7 mouse cellular contexts compared by ENCODE assay signal in genomic region chr8:87655946-87656345, GRCm38 (mm10).
DNase-seq lines count a peak whose midpoint lies in the region; ATAC-seq lines count a peak whose summit lies in the region.

No protein-coding gene starts in this region.

- H3K27me3 ChIP-seq in kidney, embryonic 15.5 days: peaks cover 18% of the 10 kb centered on the region
- peaks cover 16% of the 10 kb centered on the region for H3K27me3 ChIP-seq in embryonic facial prominence, embryonic 15.5 days
- H3K27me3 ChIP-seq in hindbrain, embryonic 15.5 days: no peaks in the 10 kb centered on the region
- H3K27me3 ChIP-seq in midbrain, embryonic 11.5 days (ENCODE audit: control insufficient read depth, insufficient read depth, low read length): peaks cover 11% of the 10 kb centered on the region

- no peak for DNase-seq in kidney, postnatal 14 days
- no peak for DNase-seq in midbrain, embryonic 11.5 days (ENCODE audit: low spot score, missing footprints)
- DNase-seq in c-Kit-positive CD71-positive TER-119-positive erythroid progenitor cells, embryonic 14.5 days (ENCODE audit: low spot score): no peak
- no peak for DNase-seq in thymus, postnatal 36 days

- ATAC-seq in kidney, embryonic 15.5 days (replicated peaks; ENCODE audit: low FRiP score): no peak
- ATAC-seq in embryonic facial prominence, embryonic 15.5 days (ENCODE audit: insufficient number of reproducible peaks, low FRiP score, low TSS enrichment, low read depth): no peak
- no peak for ATAC-seq in hindbrain, embryonic 15.5 days (ENCODE audit: low FRiP score, low read depth)
- 0 out of 2 replicates have a peak, but pooled peaks have one; percentile 33 for ATAC-seq in midbrain, embryonic 11.5 days (ENCODE audit: low FRiP score)

- H3K4me3 ChIP-seq in kidney, embryonic 15.5 days (replicated peaks): no peak overlapping the region
- no peak overlapping the region for H3K4me3 ChIP-seq in embryonic facial prominence, embryonic 15.5 days (replicated peaks)
- no peak overlapping the region for H3K4me3 ChIP-seq in hindbrain, embryonic 15.5 days
- H3K4me3 ChIP-seq in midbrain, embryonic 11.5 days (ENCODE audit: low read depth, low read length): no peak overlapping the region

- 76% methylated on average over 9 of the region's 9 CpGs for WGBS in kidney, embryonic 15.5 days
- WGBS in embryonic facial prominence, embryonic 15.5 days: 74% methylated on average over 9 of the region's 9 CpGs
- 79% methylated on average over 9 of the region's 9 CpGs for WGBS in hindbrain, embryonic 15.5 days
- 80% methylated on average over 9 of the region's 9 CpGs for WGBS in midbrain, embryonic 11.5 days

- H3K4me1 ChIP-seq in kidney, embryonic 15.5 days: peaks cover 31% of the 10 kb centered on the region
- H3K4me1 ChIP-seq in embryonic facial prominence, embryonic 15.5 days: peaks cover 27% of the 10 kb centered on the region
- peaks cover 36% of the 10 kb centered on the region for H3K4me1 ChIP-seq in hindbrain, embryonic 15.5 days (replicated peaks)
- H3K4me1 ChIP-seq in midbrain, embryonic 11.5 days (ENCODE audit: control insufficient read depth, insufficient read depth, low read length): peaks cover 20% of the 10 kb centered on the region

- peak overlapping the region; percentile 92 for H3K4me2 ChIP-seq in kidney, embryonic 15.5 days
- peak overlapping the region; percentile 82; the same call in 1 of the 2 replicates for H3K4me2 ChIP-seq in embryonic facial prominence, embryonic 15.5 days (replicated peaks)
- H3K4me2 ChIP-seq in hindbrain, embryonic 15.5 days: peak overlapping the region; percentile 76
- H3K4me2 ChIP-seq in midbrain, embryonic 11.5 days: no peak overlapping the region

- no peaks in the 10 kb centered on the region for H3K9me3 ChIP-seq in kidney, embryonic 15.5 days (replicated peaks)
- H3K9me3 ChIP-seq in embryonic facial prominence, embryonic 15.5 days (replicated peaks): no peaks in the 10 kb centered on the region
- no peaks in the 10 kb centered on the region for H3K9me3 ChIP-seq in hindbrain, embryonic 15.5 days
- H3K9me3 ChIP-seq in midbrain, embryonic 11.5 days (ENCODE audit: control insufficient read depth, low read length): no peaks in the 10 kb centered on the region

- H3K36me3 ChIP-seq in kidney, embryonic 15.5 days: no peaks in the 10 kb centered on the region
- no peaks in the 10 kb centered on the region for H3K36me3 ChIP-seq in embryonic facial prominence, embryonic 15.5 days
- H3K36me3 ChIP-seq in hindbrain, embryonic 15.5 days: no peaks in the 10 kb centered on the region
- H3K36me3 ChIP-seq in midbrain, embryonic 11.5 days (ENCODE audit: control insufficient read depth, insufficient read depth, low read length): no peaks in the 10 kb centered on the region

- H3K27ac ChIP-seq in kidney, embryonic 15.5 days: no peak overlapping the region
- H3K27ac ChIP-seq in embryonic facial prominence, embryonic 15.5 days (replicated peaks): no peak overlapping the region
- no peak overlapping the region for H3K27ac ChIP-seq in hindbrain, embryonic 15.5 days (replicated peaks)
- H3K27ac ChIP-seq in midbrain, embryonic 11.5 days (ENCODE audit: low read depth, low read length): no peak overlapping the region

- no peak overlapping the region for H3K9ac ChIP-seq in kidney, embryonic 15.5 days
- H3K9ac ChIP-seq in embryonic facial prominence, embryonic 15.5 days: no peak overlapping the region
- H3K9ac ChIP-seq in hindbrain, embryonic 15.5 days: no peak overlapping the region
- no peak overlapping the region for H3K9ac ChIP-seq in midbrain, embryonic 11.5 days (ENCODE audit: low read length)
